ENCODE assay signal across 7 mouse cellular contexts in genomic region chr3:22078529-22078928, GRCm38 (mm10). TPM values are rescaled to one million over a fixed set of nuclear protein-coding genes. Genes with fewer than 3 reads are reported as not detected.
DNase-seq lines count a peak whose midpoint lies in the region; ATAC-seq lines count a peak whose summit lies in the region.

No protein-coding gene starts in this region.

- no peak for DNase-seq in lung, postnatal 36 days
- DNase-seq in forebrain, embryonic 10.5 days (ENCODE audit: extremely low spot score, low spot score), result no peak
- no peak for DNase-seq in cerebellum, adult 11-12 months
- no peak for DNase-seq in layer of hippocampus, adult 11-12 months (ENCODE audit: low spot score)

- no peak for ATAC-seq in lung, embryonic 16.5 days (ENCODE audit: low read depth)
- no peak for ATAC-seq in limb, embryonic 13.5 days (ENCODE audit: low FRiP score, low read depth)
- ATAC-seq in stomach, embryonic 14.5 days (ENCODE audit: insufficient number of reproducible peaks, insufficient read depth, low FRiP score, low read depth), result no peak

- no peak overlapping the region for H3K27ac ChIP-seq in lung, embryonic 16.5 days (ENCODE audit: low read length)
- peak overlapping the region; percentile 100; the same call in 1 of the 2 replicates for H3K27ac ChIP-seq in forebrain, embryonic 10.5 days
- no peak overlapping the region for H3K27ac ChIP-seq in limb, embryonic 13.5 days
- H3K27ac ChIP-seq in stomach, embryonic 14.5 days (ENCODE audit: low read length), result no peak overlapping the region

- H3K4me1 ChIP-seq in lung, embryonic 16.5 days (replicated peaks; ENCODE audit: control insufficient read depth, insufficient read depth, low read length), result peaks cover 19% of the 10 kb centered on the region
- H3K4me1 ChIP-seq in forebrain, embryonic 10.5 days, result peaks cover 43% of the 10 kb centered on the region
- H3K4me1 ChIP-seq in limb, embryonic 13.5 days, result peaks cover 34% of the 10 kb centered on the region
- H3K4me1 ChIP-seq in stomach, embryonic 14.5 days (ENCODE audit: control insufficient read depth, insufficient read depth, low read length), result peaks cover 5% of the 10 kb centered on the region; the same call in 1 of the 2 replicates

- peak overlapping the region; percentile 68 for H3K4me2 ChIP-seq in lung, embryonic 16.5 days (ENCODE audit: low read depth, low read length)
- H3K4me2 ChIP-seq in limb, embryonic 13.5 days (replicated peaks), result peak overlapping the region; percentile 63
- peak overlapping the region; percentile 72 for H3K4me2 ChIP-seq in stomach, embryonic 14.5 days (replicated peaks; ENCODE audit: low read depth, low read length)

- WGBS in lung, embryonic 16.5 days, result 31% methylated on average over 3 of the region's 3 CpGs
- 55% methylated on average over 3 of the region's 3 CpGs for WGBS in forebrain, embryonic 10.5 days
- 46% methylated on average over 3 of the region's 3 CpGs for WGBS in limb, embryonic 13.5 days
- 40% methylated on average over 3 of the region's 3 CpGs for WGBS in stomach, embryonic 14.5 days

- H3K9ac ChIP-seq in lung, embryonic 16.5 days (ENCODE audit: low read length), result peak overlapping the region; percentile 95; the same call in 1 of the 2 replicates
- H3K9ac ChIP-seq in limb, embryonic 13.5 days, result peak overlapping the region; percentile 96; the same call in 1 of the 2 replicates
- H3K9ac ChIP-seq in stomach, embryonic 14.5 days (replicated peaks; ENCODE audit: low read depth, low read length), result no peak overlapping the region

- no peaks in the 10 kb centered on the region for H3K27me3 ChIP-seq in lung, embryonic 16.5 days (ENCODE audit: control insufficient read depth, insufficient read depth, low read depth, low read length)
- H3K27me3 ChIP-seq in forebrain, embryonic 10.5 days (ENCODE audit: poor library complexity, severe bottlenecking), result no peaks in the 10 kb centered on the region
- no peaks in the 10 kb centered on the region for H3K27me3 ChIP-seq in limb, embryonic 13.5 days
- H3K27me3 ChIP-seq in stomach, embryonic 14.5 days (ENCODE audit: control insufficient read depth, insufficient read depth, low read length), result no peaks in the 10 kb centered on the region

- no peaks in the 10 kb centered on the region for H3K36me3 ChIP-seq in lung, embryonic 16.5 days (ENCODE audit: control insufficient read depth, insufficient read depth, low read length)
- peaks cover 22% of the 10 kb centered on the region for H3K36me3 ChIP-seq in forebrain, embryonic 10.5 days (replicated peaks)
- peaks cover 8% of the 10 kb centered on the region; the same call in 1 of the 2 replicates for H3K36me3 ChIP-seq in limb, embryonic 13.5 days
- no peaks in the 10 kb centered on the region for H3K36me3 ChIP-seq in stomach, embryonic 14.5 days (ENCODE audit: control insufficient read depth, insufficient read depth, low read length)

- H3K4me3 ChIP-seq in lung, embryonic 16.5 days (ENCODE audit: low read length), result peak overlapping the region; percentile 75
- peak overlapping the region; percentile 89 for H3K4me3 ChIP-seq in forebrain, embryonic 10.5 days
- H3K4me3 ChIP-seq in limb, embryonic 13.5 days, result peak overlapping the region; percentile 90
- H3K4me3 ChIP-seq in stomach, embryonic 14.5 days (ENCODE audit: low read depth, low read length), result peak overlapping the region; percentile 90

- no peaks in the 10 kb centered on the region for H3K9me3 ChIP-seq in lung, embryonic 16.5 days (ENCODE audit: control insufficient read depth, low read length)
- no peaks in the 10 kb centered on the region; the same call in 1 of the 2 replicates for H3K9me3 ChIP-seq in forebrain, embryonic 10.5 days
- H3K9me3 ChIP-seq in limb, embryonic 13.5 days, result no peaks in the 10 kb centered on the region
- no peaks in the 10 kb centered on the region for H3K9me3 ChIP-seq in stomach, embryonic 14.5 days (ENCODE audit: control insufficient read depth, low read depth, low read length)

RNA-seq across cellular contexts. Expression of gene Tbl1xr1, which starts 2.1 kb away (rescaled TPM):
- 22.3 and 26.2 TPM in 2 replicates for polyA plus RNA-seq in lung, embryonic 16.5 days (2015; fragmentation: Nextera tagmentation; extraction: Ambion mirVana)
- 24.9 and 30.7 TPM in 2 replicates for polyA plus RNA-seq in forebrain, embryonic 10.5 days (2016; fragmentation: Nextera tagmentation; extraction: Ambion mirVana)
- polyA plus RNA-seq in limb, embryonic 13.5 days (2015; fragmentation: Nextera tagmentation; extraction: Ambion mirVana), result 24.0 and 28.0 TPM in 2 replicates
- polyA plus RNA-seq in stomach, embryonic 14.5 days (2014; fragmentation: Nextera tagmentation; extraction: Ambion mirVana), result 40.0 and 45.7 TPM in 2 replicates
